Mouse (Mus musculus): ENCODE measurements around the gene Tat. TPM values are rescaled to one million over a fixed set of nuclear protein-coding genes. Genes with fewer than 3 reads are reported as not detected.

The Tat gene
- polyA plus RNA-seq (2016; fragmentation: Nextera tagmentation; extraction: Ambion mirVana), result not detected in 2 replicates

GRCm38 (mm10) chr8:109990224-109990623 is at the start of gene Tat:
Tat (plus strand) TSS chr8:109990437.
- H3K27me3 ChIP-seq (replicated peaks; ENCODE audit: low read depth, poor library complexity, severe bottlenecking), result no peaks in the 10 kb centered on the region
- H3K9me3 ChIP-seq, result no peaks in the 10 kb centered on the region
- H3K27ac ChIP-seq (replicated peaks), result no peak within 1 kb of the TSS
- no peaks in the 10 kb centered on the region for H3K36me3 ChIP-seq (replicated peaks)
- 83% methylated on average over 8 of the region's 8 CpGs for WGBS
- DNase-seq (ENCODE audit: low spot score), result no peak
- no peaks in the 10 kb centered on the region for H3K4me1 ChIP-seq
- H3K4me3 ChIP-seq, result no peak within 1 kb of the TSS

GRCm38 (mm10) chr8:109941606-109942360 is 48.5 kb upstream of the Tat start:
- Histone ChIP-seq H3K36me3 (replicated peaks) (peaks cover 60% of the 10 kb centered on the region), H3K27ac (replicated peaks) (no peak overlapping the region), H3K27me3 (replicated peaks; ENCODE audit: low read depth, poor library complexity, severe bottlenecking) (peaks cover 1% of the 10 kb centered on the region; the same call in 1 of the 2 replicates), H3K9me3 (no peaks in the 10 kb centered on the region), H3K4me3 (no peak overlapping the region), H3K4me1 (peaks cover under 1% of the 10 kb centered on the region; the same call in 1 of the 2 replicates)
- DNase-seq (ENCODE audit: low spot score), result no peak
- WGBS, result 89% methylated on average over 2 of the region's 2 CpGs

GRCm38 (mm10) chr8:109945153-109945632 is 45.0 kb upstream of the Tat start:
- H3K4me3 ChIP-seq, result no peak overlapping the region
- H3K9me3 ChIP-seq, result no peaks in the 10 kb centered on the region
- H3K36me3 ChIP-seq (replicated peaks), result peaks cover 27% of the 10 kb centered on the region
- H3K4me1 ChIP-seq, result peaks cover 17% of the 10 kb centered on the region
- no peak overlapping the region for H3K27ac ChIP-seq (replicated peaks)
- peaks cover 33% of the 10 kb centered on the region for H3K27me3 ChIP-seq (replicated peaks; ENCODE audit: low read depth, poor library complexity, severe bottlenecking)
- DNase-seq (ENCODE audit: low spot score), result no peak
- WGBS, result 70% methylated on average over 9 of the region's 9 CpGs

- H3K4me1 ChIP-seq, result peaks cover 17% of the 10 kb centered on the region
- WGBS, result 89% methylated on average over 7 of the region's 7 CpGs
- H3K36me3 ChIP-seq (replicated peaks), result peaks cover 22% of the 10 kb centered on the region
- H3K9me3 ChIP-seq, result no peaks in the 10 kb centered on the region
- no peak overlapping the region for H3K27ac ChIP-seq (replicated peaks)
- H3K27me3 ChIP-seq (replicated peaks; ENCODE audit: low read depth, poor library complexity, severe bottlenecking), result peaks cover 34% of the 10 kb centered on the region
- no peak for DNase-seq (ENCODE audit: low spot score)
- no peak overlapping the region for H3K4me3 ChIP-seq
These were observed 44.5 kb upstream of the Tat start for GRCm38 (mm10) chr8:109945694-109946093.

GRCm38 (mm10) chr8:109946272-109946671 is 44.0 kb upstream of the Tat start:
- peaks cover 34% of the 10 kb centered on the region for H3K27me3 ChIP-seq (replicated peaks; ENCODE audit: low read depth, poor library complexity, severe bottlenecking)
- 89% methylated on average over 7 of the region's 7 CpGs for WGBS

GRCm38 (mm10) chr8:109947447-109948284 is 42.6 kb upstream of the Tat start:
- 2% methylated on average over 26 of the region's 26 CpGs for WGBS

More at GRCm38 (mm10) chr8:109946272-109946671, 44.0 kb upstream of the Tat start:
- no peak overlapping the region for H3K4me3 ChIP-seq
- DNase-seq (ENCODE audit: low spot score), result no peak
- no peaks in the 10 kb centered on the region for H3K9me3 ChIP-seq
- H3K36me3 ChIP-seq (replicated peaks), result peaks cover 17% of the 10 kb centered on the region
- H3K4me1 ChIP-seq, result peaks cover 17% of the 10 kb centered on the region
- no peak overlapping the region for H3K27ac ChIP-seq (replicated peaks)

GRCm38 (mm10) chr8:109948285-109948564 is 42.0 kb upstream of the Tat start:
- Histone ChIP-seq H3K27me3 (replicated peaks; ENCODE audit: low read depth, poor library complexity, severe bottlenecking) (peaks cover 39% of the 10 kb centered on the region), H3K4me3 (peak overlapping the region; percentile 59), H3K9me3 (no peaks in the 10 kb centered on the region), H3K27ac (replicated peaks) (peak overlapping the region; percentile 59), H3K4me1 (peaks cover 17% of the 10 kb centered on the region), H3K36me3 (replicated peaks) (peaks cover 8% of the 10 kb centered on the region)
- WGBS, result 4% methylated on average over 19 of the region's 19 CpGs
- no peak for DNase-seq (ENCODE audit: low spot score)

More at GRCm38 (mm10) chr8:109947447-109948284, 42.6 kb upstream of the Tat start:
- H3K9me3 ChIP-seq, result no peaks in the 10 kb centered on the region
- peak overlapping the region; percentile 59 for H3K27ac ChIP-seq (replicated peaks)
- peaks cover 8% of the 10 kb centered on the region for H3K36me3 ChIP-seq (replicated peaks)
- DNase-seq (ENCODE audit: low spot score), result peak; percentile 58
- peaks cover 39% of the 10 kb centered on the region for H3K27me3 ChIP-seq (replicated peaks; ENCODE audit: low read depth, poor library complexity, severe bottlenecking)
- H3K4me3 ChIP-seq, result peak overlapping the region; percentile 59
- H3K4me1 ChIP-seq, result peaks cover 17% of the 10 kb centered on the region

GRCm38 (mm10) chr8:109952171-109952570 is 38.1 kb upstream of the Tat start:
- no peak overlapping the region for H3K27ac ChIP-seq (replicated peaks)
- WGBS, result 83% methylated on average over 7 of the region's 7 CpGs
- H3K4me3 ChIP-seq, result no peak overlapping the region
- H3K27me3 ChIP-seq (replicated peaks; ENCODE audit: low read depth, poor library complexity, severe bottlenecking), result peaks cover 34% of the 10 kb centered on the region
- peaks cover 31% of the 10 kb centered on the region for H3K4me1 ChIP-seq
- H3K9me3 ChIP-seq, result no peaks in the 10 kb centered on the region
- DNase-seq (ENCODE audit: low spot score), result no peak
- H3K36me3 ChIP-seq (replicated peaks), result no peaks in the 10 kb centered on the region

GRCm38 (mm10) chr8:109954486-109954948 is 35.7 kb upstream of the Tat start:
- WGBS, result 49% methylated on average over 13 of the region's 13 CpGs
- no peaks in the 10 kb centered on the region for H3K36me3 ChIP-seq (replicated peaks)
- no peak overlapping the region for H3K4me3 ChIP-seq
- peak; percentile 49 for DNase-seq (ENCODE audit: low spot score)
- no peak overlapping the region for H3K27ac ChIP-seq (replicated peaks)
- peaks cover 31% of the 10 kb centered on the region for H3K4me1 ChIP-seq
- H3K27me3 ChIP-seq (replicated peaks; ENCODE audit: low read depth, poor library complexity, severe bottlenecking), result peaks cover 27% of the 10 kb centered on the region
- H3K9me3 ChIP-seq, result no peaks in the 10 kb centered on the region

- Histone ChIP-seq H3K4me1 (peaks cover 39% of the 10 kb centered on the region), H3K27ac (replicated peaks) (peak overlapping the region; percentile 21; the same call in 1 of the 2 replicates), H3K9me3 (no peaks in the 10 kb centered on the region), H3K4me3 (peak overlapping the region; percentile 37), H3K27me3 (replicated peaks; ENCODE audit: low read depth, poor library complexity, severe bottlenecking) (peaks cover 46% of the 10 kb centered on the region), H3K36me3 (replicated peaks) (no peaks in the 10 kb centered on the region)
- peak; percentile 60 for DNase-seq (ENCODE audit: low spot score)
- 3% methylated on average over 16 of the region's 16 CpGs for WGBS
These were observed 32.8 kb upstream of the Tat start for GRCm38 (mm10) chr8:109957167-109958028.

- Histone ChIP-seq H3K9me3 (no peaks in the 10 kb centered on the region), H3K27ac (replicated peaks) (no peak overlapping the region; the same call in 1 of the 2 replicates), H3K36me3 (replicated peaks) (no peaks in the 10 kb centered on the region), H3K4me1 (peaks cover 39% of the 10 kb centered on the region), H3K27me3 (replicated peaks; ENCODE audit: low read depth, poor library complexity, severe bottlenecking) (peaks cover 51% of the 10 kb centered on the region), H3K4me3 (no peak overlapping the region)
- DNase-seq (ENCODE audit: low spot score), result no peak
- 27% methylated on average over 12 of the region's 12 CpGs for WGBS
These were observed 32.1 kb upstream of the Tat start for GRCm38 (mm10) chr8:109958036-109958655.

All from embryonic facial prominence, embryonic 10.5 days (tissue).